Mouse (Mus musculus) limb, embryonic 11.5 days (tissue): Measurements from ENCODE around the gene Otud3. TPM values are rescaled to one million over a fixed set of nuclear protein-coding genes. Genes with fewer than 3 reads are reported as not detected.
A peak's percentile ranks its signal among the peaks of the same experiment; 100 is the strongest.

Experiments used
- ATAC-seq: fragments of 200-750 bp; cut with Nextera tagmentation; 2 replicates; pipeline ENCODE4 v1.8.0; 2017; ENCODE audit warnings: low read depth; ENCODE audit not compliant: insufficient number of reproducible peaks, low FRiP score, low TSS enrichment
- DNase-seq: peaks from one replicate; pipeline ENCODE4 v3.0.0-alpha.2; 2015; ENCODE audit warnings: low spot score
- H3K27ac ChIP-seq: fragments of 300-500 bp; sonication (generic); replicated peaks from 2 replicates; pipeline ENCODE4 v1.5.1; 2014; ENCODE audit warnings: low read depth, mild to moderate bottlenecking, low read length
- H3K27me3 ChIP-seq: fragments of 300-500 bp; sonication (generic); 2 replicates; pipeline ENCODE4 v1.6.1; 2014; ENCODE audit warnings: mild to moderate bottlenecking, low read length, mixed read lengths; ENCODE audit not compliant: control insufficient read depth, insufficient read depth
- H3K36me3 ChIP-seq: fragments of 300-500 bp; sonication (generic); 2 replicates; pipeline ENCODE4 v1.6.1; 2014; ENCODE audit warnings: mild to moderate bottlenecking, low read length, moderate library complexity, mixed read lengths; ENCODE audit not compliant: control insufficient read depth, insufficient read depth
- H3K4me1 ChIP-seq: fragments of 300-500 bp; sonication (generic); 2 replicates; pipeline ENCODE4 v1.6.1; 2014; ENCODE audit warnings: low read length, mixed read lengths; ENCODE audit not compliant: control insufficient read depth, insufficient read depth
- H3K4me2 ChIP-seq: fragments of 300-500 bp; sonication (generic); 2 replicates; pipeline ENCODE4 v1.6.1; 2014; ENCODE audit warnings: low read depth, mild to moderate bottlenecking, moderate library complexity; ENCODE audit not compliant: severe bottlenecking
- H3K4me3 ChIP-seq: fragments of 300-500 bp; sonication (generic); 2 replicates; pipeline ENCODE4 v1.5.1; 2014; ENCODE audit warnings: low read depth, low read length
- H3K9ac ChIP-seq: fragments of 300-500 bp; sonication (generic); 2 replicates; pipeline ENCODE4 v1.6.1; 2014; ENCODE audit warnings: mild to moderate bottlenecking, low read length
- H3K9me3 ChIP-seq: fragments of 300-500 bp; sonication (generic); 2 replicates; pipeline ENCODE4 v1.6.1; 2016; ENCODE audit warnings: low read length; ENCODE audit not compliant: control insufficient read depth
- WGBS: fragments of 180-500 bp; shearing (Covaris S2); extraction: QIAGEN DNeasy Blood & Tissue Kit; methylation state at CpG from one replicate; pipeline ENCODE4 v1.1.7; 2014; 5-methylcytosine and 5-hydroxymethylcytosine counted together
- polyA plus RNA-seq: library from polyadenylated mRNA; unstranded; fragments of >200 nt; fragmentation: Nextera tagmentation; extraction: Ambion mirVana; gene quantifications from 2 replicates; pipeline ENCODE4 v1.2.1, GENCODE M21; 2014

Gene Otud3
- polyA plus RNA-seq, 1 experiment from 2014 or later, result 3.7 TPM

GRCm38 (mm10) chr4:138939481-138939880 is 25.7 kb upstream of the Otud3 start:
- no peak overlapping the region for H3K4me2 ChIP-seq
- H3K36me3 ChIP-seq, result no peaks in the 10 kb centered on the region
- ATAC-seq, result no peak
- 86% methylated on average over 4 of the region's 4 CpGs for WGBS
- H3K27me3 ChIP-seq, result no peaks in the 10 kb centered on the region
- H3K4me3 ChIP-seq, result no peak overlapping the region
- H3K9me3 ChIP-seq, result no peaks in the 10 kb centered on the region
- H3K4me1 ChIP-seq, result 0 out of 2 replicates have a peak, but pooled peaks cover 5% of the 10 kb centered on the region
- no peak overlapping the region for H3K27ac ChIP-seq
- DNase-seq, result no peak
- no peak overlapping the region for H3K9ac ChIP-seq

GRCm38 (mm10) chr4:138938495-138939269 is 24.9 kb upstream of the Otud3 start:
- no peak overlapping the region for H3K9ac ChIP-seq
- H3K27me3 ChIP-seq, result no peaks in the 10 kb centered on the region
- DNase-seq (no peak), ATAC-seq (no peak)
- no peak overlapping the region for H3K4me2 ChIP-seq
- 0 out of 2 replicates have a peak, but pooled peaks cover 5% of the 10 kb centered on the region for H3K4me1 ChIP-seq
- no peak overlapping the region for H3K27ac ChIP-seq
- no peaks in the 10 kb centered on the region for H3K9me3 ChIP-seq
- no peaks in the 10 kb centered on the region for H3K36me3 ChIP-seq
- H3K4me3 ChIP-seq, result no peak overlapping the region
- WGBS, result 83% methylated on average over 10 of the region's 10 CpGs

GRCm38 (mm10) chr4:138934456-138935145 is 20.9 kb upstream of the Otud3 start:
- H3K4me3 ChIP-seq, result no peak overlapping the region
- DNase-seq (no peak), ATAC-seq (no peak)
- 84% methylated on average over 11 of the region's 11 CpGs for WGBS
- no peaks in the 10 kb centered on the region for H3K4me1 ChIP-seq
- no peak overlapping the region for H3K4me2 ChIP-seq
- no peaks in the 10 kb centered on the region for H3K27me3 ChIP-seq
- no peak overlapping the region for H3K9ac ChIP-seq
- H3K36me3 ChIP-seq, result no peaks in the 10 kb centered on the region
- no peak overlapping the region for H3K27ac ChIP-seq
- H3K9me3 ChIP-seq, result no peaks in the 10 kb centered on the region

GRCm38 (mm10) chr4:138933862-138934261 is 20.1 kb upstream of the Otud3 start:
- ATAC-seq (no peak), DNase-seq (no peak)
- H3K4me1 ChIP-seq, result no peaks in the 10 kb centered on the region
- H3K27ac ChIP-seq, result no peak overlapping the region
- no peak overlapping the region for H3K4me3 ChIP-seq
- whole genome bisulfite sequencing, result 77% methylated on average over 3 of the region's 3 CpGs
- no peaks in the 10 kb centered on the region for H3K27me3 ChIP-seq
- H3K9ac ChIP-seq, result no peak overlapping the region
- H3K4me2 ChIP-seq, result no peak overlapping the region
- no peaks in the 10 kb centered on the region for H3K9me3 ChIP-seq
- no peaks in the 10 kb centered on the region for H3K36me3 ChIP-seq

GRCm38 (mm10) chr4:138925561-138925960 is 11.8 kb upstream of the Otud3 start:
- no peak for ATAC-seq
- Histone ChIP-seq H3K27ac (no peak overlapping the region), H3K9ac (no peak overlapping the region), H3K4me3 (no peak overlapping the region), H3K36me3 (no peaks in the 10 kb centered on the region), H3K27me3 (no peaks in the 10 kb centered on the region), H3K4me2 (no peak overlapping the region), H3K9me3 (no peaks in the 10 kb centered on the region), H3K4me1 (no peaks in the 10 kb centered on the region)
- WGBS, result 89% methylated on average over 2 of the region's 2 CpGs
- DNase-seq, result no peak

GRCm38 (mm10) chr4:138922131-138922459 is 8.3 kb upstream of the Otud3 start:
- H3K36me3 ChIP-seq, result no peaks in the 10 kb centered on the region
- no peak overlapping the region for H3K27ac ChIP-seq
- peak; percentile 98 for DNase-seq
- no peak overlapping the region for H3K9ac ChIP-seq
- peak overlapping the region; percentile 14; the same call in 1 of the 2 replicates for H3K4me3 ChIP-seq
- H3K9me3 ChIP-seq, result no peaks in the 10 kb centered on the region
- H3K27me3 ChIP-seq, result no peaks in the 10 kb centered on the region
- WGBS, result 3% methylated on average over 11 of the region's 11 CpGs
- no peak for ATAC-seq
- H3K4me2 ChIP-seq, result peak overlapping the region; percentile 37
- no peaks in the 10 kb centered on the region for H3K4me1 ChIP-seq

GRCm38 (mm10) chr4:138921254-138922130 is 7.7 kb upstream of the Otud3 start:
- Histone ChIP-seq H3K4me3 (peak overlapping the region; percentile 14; the same call in 1 of the 2 replicates), H3K36me3 (no peaks in the 10 kb centered on the region), H3K9ac (no peak overlapping the region), H3K27ac (no peak overlapping the region), H3K4me1 (no peaks in the 10 kb centered on the region), H3K4me2 (peak overlapping the region; percentile 37), H3K9me3 (no peaks in the 10 kb centered on the region), H3K27me3 (no peaks in the 10 kb centered on the region)
- ATAC-seq, result no peak
- no peak for DNase-seq
- WGBS, result 41% methylated on average over 20 of the region's 20 CpGs

- no peak overlapping the region for H3K27ac ChIP-seq
- H3K9ac ChIP-seq, result no peak overlapping the region
- H3K4me2 ChIP-seq, result no peak overlapping the region
- DNase-seq (no peak), ATAC-seq (no peak)
- H3K27me3 ChIP-seq, result no peaks in the 10 kb centered on the region
- H3K36me3 ChIP-seq, result no peaks in the 10 kb centered on the region
- H3K4me1 ChIP-seq, result no peaks in the 10 kb centered on the region
- 82% methylated on average over 9 of the region's 9 CpGs for WGBS
- no peak overlapping the region for H3K4me3 ChIP-seq
- no peaks in the 10 kb centered on the region for H3K9me3 ChIP-seq
Observed at GRCm38 (mm10) chr4:138917282-138917681, 3.5 kb upstream of the Otud3 start.
